Mouse (Mus musculus) spleen, adult 2 months (tissue): Measurements from ENCODE around the gene Umodl1. TPM values are rescaled to one million over a fixed set of nuclear protein-coding genes. Genes with fewer than 3 reads are reported as not detected.

Experiments
- DNase-seq, 2 experiments: peaks; one replicate each; pipeline versions ENCODE4 v3.0.0 to v3.0.0-alpha.2; 2012 to 2021; ENCODE audit warnings: low spot score in 2 of 2, low read depth in 1 of 2
- H3K27ac ChIP-seq: fragments of 200-500 bp; 2 replicates; pipeline ENCODE4 v1.5.1; 2012; ENCODE audit warnings: low read length, inconsistent platforms; ENCODE audit not compliant: insufficient read depth
- H3K27me3 ChIP-seq: fragments of 200-500 bp; 2 replicates; pipeline ENCODE4 v1.6.1; 2012; ENCODE audit warnings: mild to moderate bottlenecking, moderate library complexity, low read length, inconsistent platforms; ENCODE audit not compliant: control insufficient read depth, insufficient read depth
- H3K36me3 ChIP-seq: fragments of 200-500 bp; 2 replicates; pipeline ENCODE4 v1.6.1; 2012; ENCODE audit warnings: mild to moderate bottlenecking, low read length, inconsistent platforms; ENCODE audit not compliant: control insufficient read depth, insufficient read depth
- H3K4me1 ChIP-seq: fragments of 200-500 bp; 2 replicates; pipeline ENCODE4 v1.6.1; 2011; ENCODE audit warnings: inconsistent platforms; ENCODE audit not compliant: control insufficient read depth, insufficient read depth, insufficient read length
- H3K4me3 ChIP-seq: fragments of 200-500 bp; 2 replicates; pipeline ENCODE4 v1.5.1; 2011; ENCODE audit warnings: mild to moderate bottlenecking, inconsistent platforms; ENCODE audit not compliant: insufficient read depth, insufficient read length; ENCODE audit errors: extremely low read depth
- CTCF ChIP-seq: fragments of 200-500 bp; IDR thresholded peaks from 2 replicates; pipeline ENCODE4 v1.5.1; 2011; ENCODE audit warnings: mild to moderate bottlenecking, inconsistent platforms; ENCODE audit not compliant: insufficient read depth, insufficient read length, insufficient replicate concordance; ENCODE audit errors: extremely low read depth
- POLR2A ChIP-seq: fragments of 200-500 bp; IDR thresholded peaks from 2 replicates; pipeline ENCODE4 v1.6.1; 2011; ENCODE audit warnings: low read depth, low read length, inconsistent platforms
- WGBS: fragments of 180-500 bp; shearing (Covaris S2); methylation state at CpG from one replicate; pipeline ENCODE4 v1.1.7; 2018; 5-methylcytosine and 5-hydroxymethylcytosine counted together
- polyA plus RNA-seq: library from polyadenylated mRNA; depleted of rRNA; stranded (reverse); fragments of >200 nt; gene quantifications from 2 replicates; pipeline ENCODE4 v1.2.3, GENCODE M21; 2012

The Umodl1 gene
- polyA plus RNA-seq, 1 experiment = not detected

DNA sequence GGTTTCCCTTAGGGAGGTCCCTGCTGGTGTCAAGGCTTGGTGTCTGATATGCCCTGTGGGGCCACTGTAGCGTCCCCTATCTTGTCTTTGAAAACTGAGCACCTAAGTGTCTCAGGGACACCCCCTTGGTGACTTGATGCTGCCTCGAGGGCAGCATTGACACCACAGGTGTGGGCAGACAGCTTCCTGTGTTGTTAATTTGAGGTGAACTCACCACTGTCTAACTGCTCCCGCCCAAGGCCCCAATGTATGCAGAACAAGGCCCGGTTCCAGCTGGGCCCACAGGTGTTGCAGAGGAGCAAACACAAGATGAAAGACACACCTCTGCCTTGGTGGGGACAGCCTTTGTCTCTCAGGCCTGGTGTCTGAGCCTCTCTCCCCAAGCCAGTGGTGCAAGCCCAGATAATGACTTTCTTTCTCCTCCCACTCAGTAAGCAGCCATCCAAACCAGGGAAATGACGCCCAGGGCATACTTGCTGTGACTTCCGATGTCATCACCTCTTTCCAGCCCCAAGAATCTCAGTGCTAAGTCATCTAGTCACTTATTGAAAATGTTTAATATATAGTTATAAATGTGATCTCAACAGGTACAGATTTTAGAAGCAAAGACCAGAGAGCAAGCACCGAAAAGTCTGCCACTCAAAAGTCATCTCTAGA, 7.6 kb downstream of the Umodl1 start:
- no peak for TF ChIP-seq POLR2A
- no peak for TF ChIP-seq CTCF

DNA sequence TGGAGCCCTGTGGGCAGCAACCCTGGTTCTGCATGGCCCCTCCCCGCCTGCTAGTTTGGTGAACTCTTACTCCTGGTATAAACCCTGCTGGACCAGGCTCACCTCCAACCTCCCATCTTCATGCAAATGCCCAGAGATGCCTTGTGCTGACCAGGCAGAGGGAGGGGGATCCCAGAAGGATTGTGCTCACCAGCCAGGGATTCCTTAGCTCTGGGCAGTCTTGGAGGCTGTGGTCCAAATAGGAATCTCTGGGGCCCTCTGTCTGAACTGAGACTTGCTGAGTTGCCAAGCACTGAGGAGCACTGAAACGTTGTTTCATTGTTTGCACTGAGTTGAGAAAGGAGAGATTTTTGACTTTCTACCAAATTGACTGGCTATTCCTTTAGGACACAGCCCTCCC, 8.4 kb downstream of the Umodl1 start:
- no peak for DNase-seq
- 73% methylated on average over 2 of the region's 2 CpGs for WGBS
- H3K4me3 ChIP-seq = no peak overlapping the region
- H3K27ac ChIP-seq = no peak overlapping the region
- no peaks in the 10 kb centered on the region for H3K27me3 ChIP-seq
- no peaks in the 10 kb centered on the region for H3K36me3 ChIP-seq
- H3K4me1 ChIP-seq = no peaks in the 10 kb centered on the region
- TF ChIP-seq CTCF (no peak), POLR2A (no peak)

More for the DNA sequence above, 7.6 kb downstream of the Umodl1 start:
- Histone ChIP-seq H3K36me3 (no peaks in the 10 kb centered on the region), H3K27me3 (no peaks in the 10 kb centered on the region), H3K27ac (no peak overlapping the region), H3K4me3 (no peak overlapping the region), H3K4me1 (no peaks in the 10 kb centered on the region)
- 55% methylated on average over 7 of the region's 7 CpGs for WGBS
- DNase-seq = no peak

DNA sequence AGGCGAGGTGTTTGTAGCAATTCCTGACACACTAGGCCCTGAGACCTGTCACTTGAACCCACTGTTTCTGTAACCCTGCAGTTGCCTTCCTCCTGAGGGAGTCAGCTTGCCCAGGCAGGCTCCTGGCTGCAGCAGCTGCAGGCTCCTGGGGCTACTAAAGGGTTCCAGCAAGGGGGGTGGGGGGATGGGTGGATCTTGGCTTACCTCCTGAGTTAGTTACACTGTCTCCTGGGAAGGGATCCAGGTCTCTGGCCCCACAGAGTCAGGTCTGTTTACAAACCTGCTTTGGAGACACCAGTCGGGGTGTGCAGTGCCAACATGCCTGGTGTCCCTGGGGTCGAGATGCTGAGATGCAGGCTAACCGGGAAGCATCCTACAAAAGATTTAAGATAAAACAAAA, 15.5 kb downstream of the Umodl1 start:
- H3K4me1 ChIP-seq = no peaks in the 10 kb centered on the region
- H3K4me3 ChIP-seq = no peak overlapping the region
- H3K27ac ChIP-seq = no peak overlapping the region
- 86% methylated on average over 4 of the region's 4 CpGs for WGBS
- no peak for DNase-seq
- no peaks in the 10 kb centered on the region for H3K36me3 ChIP-seq
- TF ChIP-seq POLR2A (no peak), CTCF (no peak)
- H3K27me3 ChIP-seq = no peaks in the 10 kb centered on the region

DNA sequence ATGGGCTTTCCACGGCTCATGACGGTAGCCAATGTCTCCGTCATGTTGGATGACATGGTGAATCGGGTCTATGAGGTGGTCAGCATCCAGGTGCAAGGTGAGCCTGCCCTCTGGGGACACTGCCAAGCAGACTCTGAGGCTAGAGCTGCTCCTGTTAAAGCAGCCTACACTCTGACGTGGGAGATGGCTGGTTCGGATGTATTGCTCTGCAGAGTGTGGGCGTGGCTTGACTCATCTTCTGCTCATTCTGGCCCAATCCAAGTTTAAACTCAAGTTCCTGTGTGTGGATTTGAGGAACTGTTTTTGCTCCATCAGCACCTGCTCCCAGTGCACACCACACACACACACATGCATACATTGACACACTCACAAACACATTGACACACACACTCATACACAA, 17.4 kb downstream of the Umodl1 start:
- DNase-seq = no peak
- Histone ChIP-seq H3K4me1 (no peaks in the 10 kb centered on the region), H3K27me3 (no peaks in the 10 kb centered on the region), H3K4me3 (no peak overlapping the region), H3K27ac (no peak overlapping the region), H3K36me3 (no peaks in the 10 kb centered on the region)
- TF ChIP-seq POLR2A = no peak
- TF ChIP-seq CTCF = no peak
- 84% methylated on average over 7 of the region's 7 CpGs for WGBS

DNA sequence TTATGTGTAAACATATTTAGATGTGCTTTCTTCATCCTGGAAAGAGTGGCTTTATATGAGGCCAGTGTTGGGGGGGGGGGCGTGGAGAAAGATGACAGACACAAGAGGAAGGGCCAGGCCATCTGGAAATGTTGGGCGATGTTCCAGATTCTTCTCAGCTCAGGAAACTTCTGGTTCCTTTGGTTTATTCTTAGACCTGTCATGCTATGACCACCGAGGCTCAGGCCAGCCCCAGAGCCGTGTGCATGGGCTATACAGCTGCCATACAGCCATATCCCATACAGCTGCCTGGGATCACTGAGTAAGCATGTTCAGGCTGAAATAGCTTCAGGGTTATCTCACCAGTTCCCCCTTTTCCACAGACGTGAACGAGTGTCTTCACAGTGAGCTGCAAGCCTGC, 18.9 kb downstream of the Umodl1 start:
- no peak for TF ChIP-seq POLR2A
- no peak for TF ChIP-seq CTCF

DNA sequence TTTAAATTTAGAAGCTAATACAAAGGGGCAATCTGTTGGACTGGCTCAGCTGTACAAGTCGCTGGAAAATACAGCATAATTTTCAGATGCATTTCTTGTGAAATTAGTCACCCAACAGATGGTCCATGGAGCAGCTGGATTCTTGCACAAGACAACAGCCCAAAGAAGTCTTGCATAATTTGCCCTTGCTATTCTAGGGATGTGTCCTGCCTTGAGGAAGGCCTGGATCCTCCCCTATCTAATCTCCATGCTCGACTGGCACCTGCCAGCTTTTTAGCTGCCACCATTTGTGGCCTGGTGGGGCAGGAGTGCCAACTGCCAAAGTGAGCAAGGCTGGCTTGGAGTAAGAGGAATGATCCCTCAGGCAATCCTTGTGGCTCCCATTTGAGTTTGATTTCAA, 22.9 kb downstream of the Umodl1 start:
- 68% methylated on average over 2 of the region's 2 CpGs for WGBS
- H3K4me1 ChIP-seq = no peaks in the 10 kb centered on the region
- DNase-seq = no peak
- H3K4me3 ChIP-seq = no peak overlapping the region
- TF ChIP-seq CTCF (no peak), POLR2A (no peak)
- no peaks in the 10 kb centered on the region for H3K27me3 ChIP-seq
- H3K27ac ChIP-seq = no peak overlapping the region
- H3K36me3 ChIP-seq = no peaks in the 10 kb centered on the region

More for the DNA sequence above, 18.9 kb downstream of the Umodl1 start:
- no peaks in the 10 kb centered on the region for H3K27me3 ChIP-seq
- 17% methylated on average over 6 of the region's 6 CpGs for WGBS
- H3K4me1 ChIP-seq = no peaks in the 10 kb centered on the region
- no peak overlapping the region for H3K4me3 ChIP-seq
- no peaks in the 10 kb centered on the region for H3K36me3 ChIP-seq
- no peak for DNase-seq
- H3K27ac ChIP-seq = no peak overlapping the region

DNA sequence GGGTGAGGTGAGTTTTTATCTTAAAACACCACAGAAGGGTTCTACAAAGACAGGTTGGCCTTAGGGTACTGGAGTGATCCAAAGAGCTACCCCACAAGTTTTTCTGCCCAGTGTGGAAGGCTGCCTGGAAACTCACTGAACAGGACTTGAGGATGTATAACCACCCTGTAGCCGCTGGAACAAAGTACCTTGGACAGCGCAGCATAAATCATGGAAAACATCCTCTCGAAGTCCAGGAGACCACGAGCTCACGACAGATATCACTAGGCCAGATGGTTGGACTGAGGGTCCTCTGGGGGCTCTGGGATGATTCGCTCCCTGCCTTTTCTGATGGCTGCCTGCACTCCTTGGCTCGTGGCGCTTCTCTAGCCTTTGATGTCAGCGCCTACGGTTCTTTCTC, 24.1 kb downstream of the Umodl1 start:
- H3K4me3 ChIP-seq = no peak overlapping the region
- 77% methylated on average over 10 of the region's 10 CpGs for WGBS

More for the DNA sequence above, 24.1 kb downstream of the Umodl1 start:
- no peak for TF ChIP-seq CTCF
- TF ChIP-seq POLR2A = no peak
- no peaks in the 10 kb centered on the region for H3K36me3 ChIP-seq
- H3K4me1 ChIP-seq = no peaks in the 10 kb centered on the region
- H3K27me3 ChIP-seq = no peaks in the 10 kb centered on the region
- H3K27ac ChIP-seq = no peak overlapping the region
- no peak for DNase-seq
